24 mouse cellular contexts compared by ENCODE assay signal in the genomic region with DNA sequence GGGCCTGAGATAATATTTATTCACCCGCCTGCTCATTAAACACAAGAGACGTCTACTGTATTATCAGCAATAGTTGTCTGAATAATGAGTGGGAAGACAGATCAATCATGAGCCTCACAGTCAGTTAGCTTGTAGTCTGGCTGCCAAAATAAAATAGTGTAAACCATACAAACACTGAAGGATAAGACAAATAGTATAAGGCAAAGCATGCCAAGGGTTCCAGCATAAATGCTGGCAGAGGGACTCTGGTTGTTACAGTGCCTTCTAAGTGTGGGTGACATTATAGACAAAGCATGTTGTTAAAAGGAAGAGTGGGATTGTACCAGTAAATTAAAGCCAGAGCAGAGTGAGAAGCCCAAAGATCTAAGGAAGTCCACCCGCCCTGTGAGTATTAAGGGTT. TPM values are rescaled to one million over a fixed set of nuclear protein-coding genes. Genes with fewer than 3 reads are reported as not detected.
DNase-seq lines count a peak whose midpoint lies in the region; ATAC-seq and TF ChIP-seq lines count a peak whose summit lies in the region.
"Had no signal": no experiment of that assay in that cellular context is flagged by ENCODE, and none has a peak within 500 bp of the region (broad histone marks: within the 10 kb centered on the region; RNA-seq: fewer than 3 reads in every experiment).

No protein-coding gene starts in this region.

- WGBS in heart, embryonic 12.5 days = 76% methylated on average over 3 of the region's 3 CpGs
- WGBS in lung, embryonic 14.5 days = 52% methylated on average over 3 of the region's 3 CpGs
- WGBS in lung, embryonic 16.5 days = 54% methylated on average over 3 of the region's 3 CpGs
- 67% methylated on average over 3 of the region's 3 CpGs for WGBS in limb, embryonic 12.5 days

- peak; percentile 29 for DNase-seq in heart, adult 11 months
- peak; percentile 65 for DNase-seq in lung, embryonic 14.5 days
- DNase-seq in lung, postnatal 4 days = no peak
- no peak for DNase-seq in lung, postnatal 14 days
- DNase-seq: adrenal gland, adult 8-10 months; adrenal gland, postnatal 14 days; adrenal gland, postnatal 36 days; B cell, adult 2 months; cerebellum, adult 11-12 months; cerebellum, adult 2 months; cerebellum, adult 9-10 months; cerebellum, postnatal 10 days; cerebellum, postnatal 25 days had no signal

- no peak for ATAC-seq in heart, embryonic 12.5 days (ENCODE audit: insufficient number of reproducible peaks, low FRiP score)
- ATAC-seq in lung, embryonic 14.5 days (ENCODE audit: insufficient read depth) = peak; percentile 81
- ATAC-seq in lung, embryonic 16.5 days (ENCODE audit: low read depth) = peak; percentile 74
- ATAC-seq in limb, embryonic 12.5 days (ENCODE audit: insufficient number of reproducible peaks, insufficient read depth, low FRiP score, low TSS enrichment, low read depth) = no peak
- ATAC-seq: activated CD4-positive, CD25-positive, alpha-beta regulatory T cell, adult 4 months; CD4-positive, CD25-positive, alpha-beta regulatory T cell, adult 4 months; forebrain, embryonic 13.5 days; Patski had no signal

- no peaks in the 10 kb centered on the region for H3K4me1 ChIP-seq in heart, embryonic 12.5 days (replicated peaks)
- H3K4me1 ChIP-seq in lung, embryonic 14.5 days (ENCODE audit: insufficient read depth) = no peaks in the 10 kb centered on the region
- H3K4me1 ChIP-seq in lung, embryonic 16.5 days (replicated peaks; ENCODE audit: control insufficient read depth, insufficient read depth, low read length) = peaks cover 4% of the 10 kb centered on the region
- peaks cover 13% of the 10 kb centered on the region for H3K4me1 ChIP-seq in limb, embryonic 12.5 days (replicated peaks)
- H3K4me1 ChIP-seq: embryonic facial prominence, embryonic 10.5 days; embryonic facial prominence, embryonic 12.5 days had no signal

- H3K9me3 ChIP-seq in heart, embryonic 12.5 days (replicated peaks) = no peaks in the 10 kb centered on the region
- H3K9me3 ChIP-seq in lung, embryonic 14.5 days (ENCODE audit: low read depth, low read length) = no peaks in the 10 kb centered on the region
- H3K9me3 ChIP-seq in lung, embryonic 16.5 days (ENCODE audit: control insufficient read depth, low read length) = no peaks in the 10 kb centered on the region
- no peaks in the 10 kb centered on the region for H3K9me3 ChIP-seq in limb, embryonic 12.5 days
- H3K9me3 ChIP-seq: embryonic facial prominence, embryonic 10.5 days; embryonic facial prominence, embryonic 12.5 days; forebrain, embryonic 13.5 days had no signal

- H3K36me3 ChIP-seq in heart, embryonic 12.5 days = peaks cover 34% of the 10 kb centered on the region
- peaks cover 34% of the 10 kb centered on the region for H3K36me3 ChIP-seq in lung, embryonic 14.5 days (ENCODE audit: insufficient read depth)
- peaks cover 10% of the 10 kb centered on the region for H3K36me3 ChIP-seq in lung, embryonic 16.5 days (ENCODE audit: control insufficient read depth, insufficient read depth, low read length)
- H3K36me3 ChIP-seq in limb, embryonic 12.5 days = peaks cover 45% of the 10 kb centered on the region
- H3K36me3 ChIP-seq: G1E had no signal

- H3K4me3 ChIP-seq in heart, embryonic 12.5 days = no peak overlapping the region
- no peak overlapping the region for H3K4me3 ChIP-seq in lung, embryonic 14.5 days (ENCODE audit: low read depth, low read length)
- H3K4me3 ChIP-seq in lung, embryonic 16.5 days (ENCODE audit: low read length) = no peak overlapping the region
- no peak overlapping the region for H3K4me3 ChIP-seq in limb, embryonic 12.5 days (replicated peaks)
- H3K4me3 ChIP-seq: embryonic facial prominence, embryonic 10.5 days; embryonic facial prominence, embryonic 12.5 days; forebrain, embryonic 13.5 days had no signal

- H3K27ac ChIP-seq in heart, embryonic 12.5 days (ENCODE audit: poor library complexity, severe bottlenecking) = no peak overlapping the region
- no peak overlapping the region for H3K27ac ChIP-seq in lung, embryonic 14.5 days (ENCODE audit: low read depth)
- no peak overlapping the region for H3K27ac ChIP-seq in lung, embryonic 16.5 days (ENCODE audit: low read length)
- H3K27ac ChIP-seq in limb, embryonic 12.5 days = 0 out of 2 replicates have a peak overlapping the region, but pooled peaks have one; percentile 53
- H3K27ac ChIP-seq: embryonic facial prominence, embryonic 10.5 days; embryonic facial prominence, embryonic 12.5 days; forebrain, embryonic 13.5 days had no signal

- H3K27me3 ChIP-seq in heart, embryonic 12.5 days (replicated peaks) = no peaks in the 10 kb centered on the region
- H3K27me3 ChIP-seq in lung, embryonic 14.5 days (ENCODE audit: insufficient read depth, low read length) = no peaks in the 10 kb centered on the region
- no peaks in the 10 kb centered on the region for H3K27me3 ChIP-seq in lung, embryonic 16.5 days (ENCODE audit: control insufficient read depth, insufficient read depth, low read depth, low read length)
- no peaks in the 10 kb centered on the region for H3K27me3 ChIP-seq in limb, embryonic 12.5 days
- H3K27me3 ChIP-seq: CH12.LX; embryonic facial prominence, embryonic 12.5 days; forebrain, embryonic 13.5 days; Patski had no signal

- TF ChIP-seq CTCF in lung, embryonic 14.5 days (IDR thresholded peaks at IDR 0.05; ENCODE audit: low read depth) = no peak

- no peak overlapping the region for H3K9ac ChIP-seq in heart, embryonic 12.5 days
- no peak overlapping the region for H3K9ac ChIP-seq in lung, embryonic 14.5 days
- H3K9ac ChIP-seq in lung, embryonic 16.5 days (ENCODE audit: low read length) = no peak overlapping the region
- no peak overlapping the region for H3K9ac ChIP-seq in limb, embryonic 12.5 days (replicated peaks)
- H3K9ac ChIP-seq: embryonic facial prominence, embryonic 12.5 days; forebrain, embryonic 13.5 days had no signal

- H3K4me2 ChIP-seq in heart, embryonic 12.5 days = no peak overlapping the region
- H3K4me2 ChIP-seq in lung, embryonic 14.5 days = no peak overlapping the region
- H3K4me2 ChIP-seq in lung, embryonic 16.5 days (ENCODE audit: low read depth, low read length) = no peak overlapping the region
- no peak overlapping the region for H3K4me2 ChIP-seq in limb, embryonic 12.5 days
- H3K4me2 ChIP-seq: embryonic facial prominence, embryonic 12.5 days; forebrain, embryonic 13.5 days had no signal

RNA-seq across cellular contexts. Expression of gene Trim32, which starts 15.3 kb away (rescaled TPM):
- 37.3 and 39.5 TPM in 2 replicates for polyA plus RNA-seq in heart, embryonic 12.5 days (2016; fragmentation: Nextera tagmentation; extraction: Ambion mirVana)
- polyA plus RNA-seq in lung, embryonic 14.5 days (2014; fragmentation: Nextera tagmentation; extraction: Ambion mirVana) = 46.8 and 54.2 TPM in 2 replicates
- polyA plus RNA-seq in lung, embryonic 16.5 days (2015; fragmentation: Nextera tagmentation; extraction: Ambion mirVana) = 39.4 and 45.5 TPM in 2 replicates
- 55.9 and 61.5 TPM in 2 replicates for polyA plus RNA-seq in limb, embryonic 12.5 days (2016; fragmentation: Nextera tagmentation; extraction: Ambion mirVana)
- polyA plus RNA-seq: G1E had no signal

Comparison
In these comparisons a context has a peak if more than half of its experiments do, and no peak if none do; other contexts are left out.
1. DNase-seq: peak in heart, adult 11 months (single experiment) and lung, embryonic 14.5 days (single experiment); none in lung, postnatal 4 days (0 of 2) and lung, postnatal 14 days (single experiment).
2. ATAC-seq: peak in lung, embryonic 14.5 days (single experiment) and lung, embryonic 16.5 days (single experiment); none in heart, embryonic 12.5 days (single experiment) and limb, embryonic 12.5 days (single experiment).